Mouse (Mus musculus): ENCODE data around the gene Zic5. TPM values are rescaled to one million over a fixed set of nuclear protein-coding genes. Genes with fewer than 3 reads are reported as not detected.

The Zic5 gene
- 0.20 and 0.22 TPM in 2 replicates for polyA plus RNA-seq (2015; fragmentation: Nextera tagmentation; extraction: Ambion mirVana)

- H3K4me2 ChIP-seq: peak within 1 kb of the TSS; percentile 89
- H3K27ac ChIP-seq: no peak within 1 kb of the TSS
- peak within 1 kb of the TSS; percentile 51 for H3K4me3 ChIP-seq
- ATAC-seq (ENCODE audit: insufficient number of reproducible peaks, insufficient read depth, low FRiP score, low TSS enrichment, low read depth): peak; percentile 35
- peak within 1 kb of the TSS; percentile 61 for H3K9ac ChIP-seq
- peaks cover 95% of the 10 kb centered on the region for H3K27me3 ChIP-seq
- no peaks in the 10 kb centered on the region for H3K36me3 ChIP-seq
- no peaks in the 10 kb centered on the region for H3K9me3 ChIP-seq
- H3K4me1 ChIP-seq: peaks cover 24% of the 10 kb centered on the region
- under 1% methylated on average over 58 of the region's 62 CpGs for WGBS
Measured at GRCm38 (mm10) chr14:122464763-122465741, at the start of gene Zic5. Gene Zic5 (minus strand): TSS chr14:122465677.

- H3K27ac ChIP-seq: no peak overlapping the region
- H3K4me2 ChIP-seq: no peak overlapping the region
- no peaks in the 10 kb centered on the region for H3K4me1 ChIP-seq
- H3K4me3 ChIP-seq: no peak overlapping the region
- 61% methylated on average over 1 of the region's 1 CpGs for WGBS
- H3K27me3 ChIP-seq: no peaks in the 10 kb centered on the region
- H3K36me3 ChIP-seq: no peaks in the 10 kb centered on the region
- ATAC-seq (ENCODE audit: insufficient number of reproducible peaks, insufficient read depth, low FRiP score, low TSS enrichment, low read depth): no peak
- H3K9me3 ChIP-seq: no peaks in the 10 kb centered on the region
- H3K9ac ChIP-seq: no peak overlapping the region
Measured at GRCm38 (mm10) chr14:122513511-122514036, 48.1 kb upstream of the Zic5 start.

GRCm38 (mm10) chr14:122511519-122511918 is 46.0 kb upstream of the Zic5 start:
- Histone ChIP-seq H3K27ac (no peak overlapping the region), H3K4me2 (no peak overlapping the region), H3K36me3 (no peaks in the 10 kb centered on the region), H3K9ac (no peak overlapping the region), H3K4me3 (no peak overlapping the region), H3K9me3 (no peaks in the 10 kb centered on the region), H3K4me1 (no peaks in the 10 kb centered on the region), H3K27me3 (no peaks in the 10 kb centered on the region)
- 72% methylated on average over 3 of the region's 3 CpGs for WGBS
- ATAC-seq (ENCODE audit: insufficient number of reproducible peaks, insufficient read depth, low FRiP score, low TSS enrichment, low read depth): no peak

- Histone ChIP-seq H3K27me3 (no peaks in the 10 kb centered on the region), H3K9me3 (no peaks in the 10 kb centered on the region), H3K27ac (no peak overlapping the region), H3K4me2 (no peak overlapping the region), H3K9ac (no peak overlapping the region), H3K4me1 (no peaks in the 10 kb centered on the region), H3K36me3 (no peaks in the 10 kb centered on the region), H3K4me3 (no peak overlapping the region)
- WGBS: 18% methylated on average over 2 of the region's 2 CpGs
- no peak for ATAC-seq (ENCODE audit: insufficient number of reproducible peaks, insufficient read depth, low FRiP score, low TSS enrichment, low read depth)
Measured at GRCm38 (mm10) chr14:122509058-122509457, 43.6 kb upstream of the Zic5 start.

- peaks cover 67% of the 10 kb centered on the region for H3K27me3 ChIP-seq
- no peak overlapping the region for H3K4me3 ChIP-seq
- H3K9ac ChIP-seq: no peak overlapping the region
- H3K4me1 ChIP-seq: peaks cover 6% of the 10 kb centered on the region
- no peaks in the 10 kb centered on the region for H3K9me3 ChIP-seq
- no peak for ATAC-seq (ENCODE audit: insufficient number of reproducible peaks, insufficient read depth, low FRiP score, low TSS enrichment, low read depth)
- no peaks in the 10 kb centered on the region for H3K36me3 ChIP-seq
- H3K27ac ChIP-seq: no peak overlapping the region
- WGBS: 72% methylated on average over 1 of the region's 1 CpGs
- H3K4me2 ChIP-seq: no peak overlapping the region
Measured at GRCm38 (mm10) chr14:122492015-122492414, 26.5 kb upstream of the Zic5 start.

GRCm38 (mm10) chr14:122491521-122491920 is 26.0 kb upstream of the Zic5 start:
- Histone ChIP-seq H3K9me3 (no peaks in the 10 kb centered on the region), H3K9ac (no peak overlapping the region), H3K4me3 (no peak overlapping the region), H3K27me3 (peaks cover 70% of the 10 kb centered on the region), H3K4me2 (no peak overlapping the region), H3K36me3 (no peaks in the 10 kb centered on the region), H3K27ac (no peak overlapping the region), H3K4me1 (peaks cover 6% of the 10 kb centered on the region)
- 57% methylated on average over 6 of the region's 6 CpGs for WGBS
- ATAC-seq (ENCODE audit: insufficient number of reproducible peaks, insufficient read depth, low FRiP score, low TSS enrichment, low read depth): no peak

- Histone ChIP-seq H3K9me3 (no peaks in the 10 kb centered on the region), H3K4me1 (peaks cover 6% of the 10 kb centered on the region), H3K27ac (no peak within 1 kb of the TSS), H3K4me2 (peak within 1 kb of the TSS; percentile 54), H3K9ac (no peak within 1 kb of the TSS), H3K36me3 (no peaks in the 10 kb centered on the region), H3K4me3 (peak within 1 kb of the TSS; percentile 29), H3K27me3 (peaks cover 78% of the 10 kb centered on the region)
- no peak for ATAC-seq (ENCODE audit: insufficient number of reproducible peaks, insufficient read depth, low FRiP score, low TSS enrichment, low read depth)
- 1% methylated on average over 51 of the region's 51 CpGs for WGBS
Measured at GRCm38 (mm10) chr14:122490441-122491328, 25.2 kb upstream of the Zic5 start, which contains the start of gene Gm10837. Gene Gm10837 (plus strand): TSS chr14:122490586.

GRCm38 (mm10) chr14:122489686-122490414 is 24.4 kb upstream of the Zic5 start:
- H3K4me2 ChIP-seq: no peak overlapping the region
- no peak overlapping the region for H3K27ac ChIP-seq
- H3K4me1 ChIP-seq: peaks cover 6% of the 10 kb centered on the region
- peak overlapping the region; percentile 29; the same call in 1 of the 2 replicates for H3K4me3 ChIP-seq
- WGBS: 3% methylated on average over 12 of the region's 12 CpGs
- H3K9me3 ChIP-seq: no peaks in the 10 kb centered on the region
- ATAC-seq (ENCODE audit: insufficient number of reproducible peaks, insufficient read depth, low FRiP score, low TSS enrichment, low read depth): no peak
- H3K36me3 ChIP-seq: no peaks in the 10 kb centered on the region
- no peak overlapping the region for H3K9ac ChIP-seq
- H3K27me3 ChIP-seq: peaks cover 81% of the 10 kb centered on the region

- Histone ChIP-seq H3K9me3 (no peaks in the 10 kb centered on the region), H3K27ac (no peak overlapping the region), H3K4me3 (no peak overlapping the region), H3K4me1 (peaks cover 6% of the 10 kb centered on the region), H3K36me3 (no peaks in the 10 kb centered on the region), H3K27me3 (peaks cover 83% of the 10 kb centered on the region), H3K9ac (no peak overlapping the region), H3K4me2 (no peak overlapping the region)
- WGBS: 2% methylated on average over 5 of the region's 5 CpGs
- no peak for ATAC-seq (ENCODE audit: insufficient number of reproducible peaks, insufficient read depth, low FRiP score, low TSS enrichment, low read depth)
Measured at GRCm38 (mm10) chr14:122489041-122489440, 23.6 kb upstream of the Zic5 start.

GRCm38 (mm10) chr14:122487366-122487765 is 21.9 kb upstream of the Zic5 start:
- H3K36me3 ChIP-seq: no peaks in the 10 kb centered on the region
- H3K9ac ChIP-seq: no peak overlapping the region
- peaks cover 84% of the 10 kb centered on the region for H3K27me3 ChIP-seq
- H3K4me1 ChIP-seq: peaks cover 6% of the 10 kb centered on the region
- H3K9me3 ChIP-seq: no peaks in the 10 kb centered on the region
- WGBS: 1% methylated on average over 5 of the region's 5 CpGs
- no peak overlapping the region for H3K4me3 ChIP-seq
- no peak overlapping the region for H3K4me2 ChIP-seq
- no peak overlapping the region for H3K27ac ChIP-seq
- ATAC-seq (ENCODE audit: insufficient number of reproducible peaks, insufficient read depth, low FRiP score, low TSS enrichment, low read depth): no peak

- 9% methylated on average over 1 of the region's 1 CpGs for WGBS
- H3K4me1 ChIP-seq: peaks cover 6% of the 10 kb centered on the region
- H3K4me2 ChIP-seq: no peak overlapping the region
- H3K27ac ChIP-seq: no peak overlapping the region
- H3K9me3 ChIP-seq: no peaks in the 10 kb centered on the region
- H3K27me3 ChIP-seq: peaks cover 89% of the 10 kb centered on the region
- ATAC-seq (ENCODE audit: insufficient number of reproducible peaks, insufficient read depth, low FRiP score, low TSS enrichment, low read depth): no peak
- no peaks in the 10 kb centered on the region for H3K36me3 ChIP-seq
- H3K4me3 ChIP-seq: no peak overlapping the region
- no peak overlapping the region for H3K9ac ChIP-seq
Measured at GRCm38 (mm10) chr14:122486611-122487010, 21.1 kb upstream of the Zic5 start.
